Mouse (Mus musculus) testis, adult 2 months (tissue): ENCODE measurements around the gene B3gnt6.

Experiments used
- CTCF ChIP-seq: fragments of 200-500 bp; IDR thresholded peaks from 2 replicates; pipeline ENCODE4 v1.5.1; 2012; ENCODE audit warnings: low read depth, mild to moderate bottlenecking, inconsistent platforms, low read length, moderate library complexity; ENCODE audit not compliant: control insufficient read depth, insufficient read depth, insufficient replicate concordance
- POLR2A ChIP-seq: fragments of 200-500 bp; IDR thresholded peaks from 2 replicates; pipeline ENCODE4 v1.6.1; 2012; ENCODE audit warnings: low read depth, mild to moderate bottlenecking, inconsistent platforms, low read length, moderate library complexity; ENCODE audit not compliant: control insufficient read depth

GRCm38 (mm10) chr7:98202946-98203345 is 3.7 kb upstream of the B3gnt6 start:
- TF ChIP-seq CTCF (no peak), POLR2A (no peak)
